Mouse (Mus musculus) heart, postnatal 4 days (tissue): ENCODE data around the gene Hist1h2ae. TPM values are rescaled to one million over a fixed set of nuclear protein-coding genes. Genes with fewer than 3 reads are reported as not detected.
"Not testable (repeated sequence)": the region's sequence is repeated elsewhere in the genome, so short reads cannot be mapped to it uniquely, and the experiment has no call there.

Experiments used
- DNase-seq: peaks from one replicate; pipeline ENCODE4 v3.0.0; 2021
- total RNA-seq, 2 experiments: library from RNA; stranded (reverse); gene quantifications; 2 replicates each; pipeline ENCODE4 v1.2.3; 2021

The Hist1h2ae gene
- total RNA-seq, 2 experiments from 2014 or later, result 77.0 to 85.3 TPM

- DNase-seq, result peak; percentile 96
These were observed 8.9 kb downstream of the Hist1h2ae start, which contains the start of gene Hist1h3e for GRCm38 (mm10) chr13:23561883-23562659. TSS of gene Hist1h3e (minus strand) at chr13:23562369.

GRCm38 (mm10) chr13:23561531-23561882 lies 9.5 kb downstream of the Hist1h2ae start:
- not testable (repeated sequence) for DNase-seq

- DNase-seq, result not testable (repeated sequence)
These were observed 10.3 kb downstream of the Hist1h2ae start for GRCm38 (mm10) chr13:23560699-23561098.

GRCm38 (mm10) chr13:23556906-23557305 lies 14.1 kb downstream of the Hist1h2ae start:
- DNase-seq, result no peak

- peak; percentile 64 for DNase-seq
These were observed 15.1 kb downstream of the Hist1h2ae start for GRCm38 (mm10) chr13:23555839-23556416.

GRCm38 (mm10) chr13:23554925-23555838 lies 15.8 kb downstream of the Hist1h2ae start:
- DNase-seq, result peak; percentile 75

- DNase-seq, result no peak
These were observed 16.6 kb downstream of the Hist1h2ae start for GRCm38 (mm10) chr13:23554393-23554792.

GRCm38 (mm10) chr13:23552962-23553361 lies 18.1 kb downstream of the Hist1h2ae start, which contains the start of gene Hist1h1d:
TSS of gene Hist1h1d (plus strand) at chr13:23553262.
- DNase-seq, result no peak

- no peak for DNase-seq
These were observed 18.8 kb downstream of the Hist1h2ae start for GRCm38 (mm10) chr13:23551931-23552914.

- DNase-seq, result peak; percentile 89
These were observed 19.7 kb downstream of the Hist1h2ae start, which contains the start of gene Hist1h4f for GRCm38 (mm10) chr13:23551146-23551834. TSS of gene Hist1h4f (minus strand) at chr13:23551648.

GRCm38 (mm10) chr13:23550761-23551145 lies 20.3 kb downstream of the Hist1h2ae start:
- DNase-seq, result no peak

GRCm38 (mm10) chr13:23546694-23547093 lies 24.3 kb downstream of the Hist1h2ae start:
- no peak for DNase-seq

GRCm38 (mm10) chr13:23544787-23545120 lies 26.3 kb downstream of the Hist1h2ae start:
- DNase-seq, result not testable (repeated sequence)

- peak; percentile 68 for DNase-seq
These were observed 26.8 kb downstream of the Hist1h2ae start, which contains the start of gene Hist1h3f for GRCm38 (mm10) chr13:23543965-23544786. TSS of gene Hist1h3f (plus strand) at chr13:23544052.

- DNase-seq, result peak; percentile 62
These were observed 27.9 kb downstream of the Hist1h2ae start, which contains the start of gene Hist1h2bh for GRCm38 (mm10) chr13:23542999-23543607. TSS of gene Hist1h2bh (minus strand) at chr13:23543392.

- not testable (repeated sequence) for DNase-seq
These were observed 28.6 kb downstream of the Hist1h2ae start for GRCm38 (mm10) chr13:23542225-23542980.

GRCm38 (mm10) chr13:23541497-23541896 lies 29.5 kb downstream of the Hist1h2ae start:
- no peak for DNase-seq

- DNase-seq, result not testable (repeated sequence)
These were observed 31.2 kb downstream of the Hist1h2ae start for GRCm38 (mm10) chr13:23539821-23540220.
